Mouse (Mus musculus): ENCODE data around the gene Eif2b3. TPM values are rescaled to one million over a fixed set of nuclear protein-coding genes. Genes with fewer than 3 reads are reported as not detected.

Gene Eif2b3
- polyA plus RNA-seq, 1 experiment from 2014 or later: 43.0 TPM

Other genes with a start within 250 kb of the Eif2b3 start
- gene Toe1, start 211.8 kb upstream of the Eif2b3 start, polyA plus RNA-seq (2015; fragmentation: Nextera tagmentation; extraction: Ambion mirVana): 29.0 and 31.9 TPM in 2 replicates
- 9.5 and 10.1 TPM in 2 replicates for gene Mutyh, start 211.7 kb upstream of the Eif2b3 start, polyA plus RNA-seq (2015; fragmentation: Nextera tagmentation; extraction: Ambion mirVana)
- 0.59 and 0.73 TPM in 2 replicates for gene Hpdl, start 197.7 kb upstream of the Eif2b3 start, polyA plus RNA-seq (2015; fragmentation: Nextera tagmentation; extraction: Ambion mirVana)
- 9.2 and 9.5 TPM in 2 replicates for gene Zswim5, start 142.0 kb upstream of the Eif2b3 start, polyA plus RNA-seq (2015; fragmentation: Nextera tagmentation; extraction: Ambion mirVana)
- gene Urod, start 25.0 kb upstream of the Eif2b3 start, polyA plus RNA-seq (2015; fragmentation: Nextera tagmentation; extraction: Ambion mirVana): 72.2 and 76.7 TPM in 2 replicates
- gene Hectd3, start 24.1 kb upstream of the Eif2b3 start, polyA plus RNA-seq (2015; fragmentation: Nextera tagmentation; extraction: Ambion mirVana): 25.5 and 28.3 TPM in 2 replicates
- 3.6 and 3.8 TPM in 2 replicates for gene Ptch2, start 76.7 kb downstream of the Eif2b3 start, polyA plus RNA-seq (2015; fragmentation: Nextera tagmentation; extraction: Ambion mirVana)
- gene Btbd19, start 106.3 kb downstream of the Eif2b3 start, polyA plus RNA-seq (2015; fragmentation: Nextera tagmentation; extraction: Ambion mirVana): 4.4 and 4.6 TPM in 2 replicates
- gene Tctex1d4, start 107.4 kb downstream of the Eif2b3 start, polyA plus RNA-seq (2015; fragmentation: Nextera tagmentation; extraction: Ambion mirVana): 0.37 TPM in 1 of 2 replicates, not detected in the other
- 8.6 and 8.8 TPM in 2 replicates for gene Plk3, start 114.6 kb downstream of the Eif2b3 start, polyA plus RNA-seq (2015; fragmentation: Nextera tagmentation; extraction: Ambion mirVana)
- 478 and 525 TPM in 2 replicates for gene Rps8, start 136.8 kb downstream of the Eif2b3 start, polyA plus RNA-seq (2015; fragmentation: Nextera tagmentation; extraction: Ambion mirVana)
- gene Kif2c, start 163.2 kb downstream of the Eif2b3 start, polyA plus RNA-seq (2015; fragmentation: Nextera tagmentation; extraction: Ambion mirVana): 35.5 and 39.3 TPM in 2 replicates
- 4.9 and 6.5 TPM in 2 replicates for gene Tmem53, start 232.5 kb downstream of the Eif2b3 start, polyA plus RNA-seq (2015; fragmentation: Nextera tagmentation; extraction: Ambion mirVana)
- 0.92 and 1.8 TPM in 2 replicates for gene Armh1, start 232.7 kb downstream of the Eif2b3 start, polyA plus RNA-seq (2015; fragmentation: Nextera tagmentation; extraction: Ambion mirVana)

Measured in forebrain, embryonic 15.5 days (tissue).